Mouse (Mus musculus) ES-Bruce4 (cell line): ENCODE measurements around the gene Iglon5.

Source experiments
- CTCF ChIP-seq: IDR thresholded peaks from one replicate; pipeline ENCODE4 v1.8.1; 2011; ENCODE audit warnings: low read depth, low read length
- EP300 ChIP-seq: IDR thresholded peaks from 2 replicates; pipeline ENCODE4 v1.6.1; 2011; ENCODE audit warnings: low read depth, low read length; ENCODE audit not compliant: insufficient read depth
- POLR2A ChIP-seq: IDR thresholded peaks from one replicate; pipeline ENCODE4 v1.8.1; 2011; ENCODE audit warnings: low read length; ENCODE audit not compliant: insufficient read depth

DNA sequence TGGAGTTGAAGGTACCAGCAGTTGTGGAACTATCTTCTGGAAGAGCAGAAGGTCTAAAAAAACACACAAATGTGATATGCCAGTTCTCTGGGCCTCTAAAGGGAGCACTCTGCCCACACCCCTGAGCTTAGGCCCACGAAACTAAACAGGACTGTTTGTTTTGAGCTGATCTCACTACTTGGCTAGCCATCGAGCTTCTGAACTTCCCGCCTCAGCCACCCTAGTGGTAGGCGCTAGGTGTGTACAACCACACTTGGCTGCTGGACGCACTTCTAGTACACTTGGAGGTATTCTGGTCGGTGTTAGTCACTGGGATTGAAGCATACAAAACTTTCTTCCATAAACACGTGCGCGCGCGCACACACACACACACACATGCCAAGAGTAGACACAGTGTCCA lies 38.1 kb downstream of the Iglon5 start:
- TF ChIP-seq CTCF (no peak), EP300 (no peak), POLR2A (no peak)
